Mouse (Mus musculus): ENCODE results near the gene Msi1. TPM values are rescaled to one million over a fixed set of nuclear protein-coding genes. Genes with fewer than 3 reads are reported as not detected.

Gene Msi1
- total RNA-seq, 2 experiments from 2014 or later, result 48.6 to 52.4 TPM

DNA sequence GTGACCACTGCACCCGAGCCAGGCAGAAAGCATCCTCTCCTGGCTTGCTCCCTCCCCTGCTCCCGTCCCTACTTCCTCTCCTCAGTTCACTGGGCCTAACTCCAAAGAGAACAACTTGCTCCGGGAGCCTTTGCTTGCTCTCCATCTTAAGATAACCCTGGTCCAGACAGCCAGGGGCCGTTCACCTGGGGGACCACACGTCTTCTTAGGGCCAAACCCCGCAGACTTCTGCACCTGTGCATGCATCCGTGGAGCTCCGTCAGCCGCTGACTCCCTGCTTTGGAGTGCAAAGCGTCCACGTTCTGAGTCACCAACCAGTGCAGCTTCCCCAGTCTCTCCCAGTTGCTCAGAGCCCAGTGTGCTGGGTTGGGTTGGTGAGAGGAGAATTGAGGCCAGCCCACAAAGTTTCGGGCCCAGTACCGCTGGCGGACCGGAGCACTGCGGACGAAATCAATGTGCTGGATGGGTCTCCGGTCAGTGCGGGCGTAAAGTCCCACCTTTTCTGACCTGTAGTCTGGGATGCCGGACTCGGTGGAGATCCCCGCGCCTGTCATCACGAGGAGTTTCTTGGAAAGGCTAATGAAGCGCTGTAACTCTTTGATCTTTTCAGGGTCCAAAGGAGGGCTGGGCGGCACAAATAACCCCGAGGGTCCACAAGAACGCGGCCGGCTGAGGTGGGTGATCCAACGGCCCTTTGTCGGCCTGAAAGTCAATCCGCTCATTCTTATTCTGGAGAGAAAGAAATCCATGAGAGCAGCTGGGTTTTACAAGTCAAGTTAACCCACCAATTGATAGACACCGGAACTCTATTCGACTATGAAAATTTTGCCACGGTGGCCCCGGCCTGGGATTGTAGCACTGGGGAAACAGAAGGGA, 53.2 kb downstream of the Msi1 start:
- DNase-seq (ENCODE audit: low spot score in 2 of 2), result no peak
- TF ChIP-seq CTCF (conservative IDR thresholded peaks at IDR 0.05), result no peak
- Histone ChIP-seq H3K27ac (no peak overlapping the region), H3K4me3 (no peak overlapping the region)

DNA sequence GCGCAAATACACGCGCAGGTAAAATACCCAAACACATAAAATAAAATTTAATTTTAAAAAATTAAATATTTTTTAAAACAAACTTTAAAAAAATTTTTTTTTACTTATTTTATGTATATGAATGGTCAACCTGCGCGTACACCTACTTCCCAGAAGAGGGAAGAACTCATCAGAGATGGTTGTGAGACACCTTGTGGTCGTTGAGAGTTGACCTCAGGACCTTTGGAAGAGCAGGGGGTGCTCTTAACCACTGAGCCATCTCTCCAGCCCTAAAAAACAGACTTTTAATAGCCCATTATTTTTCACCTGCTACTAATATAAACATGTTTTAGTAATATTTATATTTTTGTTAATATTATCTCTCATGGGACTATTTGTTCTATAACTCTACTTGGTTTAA, 54.0 kb downstream of the Msi1 start:
- peak; percentile 61 for TF ChIP-seq CTCF (conservative IDR thresholded peaks at IDR 0.05)
- no peak for DNase-seq (ENCODE audit: low spot score in 2 of 2)
- no peak overlapping the region; the same call in 1 of the 2 replicates for H3K27ac ChIP-seq
- peak overlapping the region; percentile 62 for H3K4me3 ChIP-seq

GRCm38 (mm10) chr5:115483947-115484920, 54.8 kb downstream of the Msi1 start, which contains the start of gene Sirt4:
Gene Sirt4, minus strand, starts transcription at chr5:115484725.
- H3K4me3 ChIP-seq, result peak within 1 kb of the TSS; percentile 62
- peak within 1 kb of the TSS; percentile 91 for H3K27ac ChIP-seq
- no peak for TF ChIP-seq CTCF (conservative IDR thresholded peaks at IDR 0.05)
- peak; percentile 86 to 93 for DNase-seq (ENCODE audit: low spot score in 2 of 2)

DNA sequence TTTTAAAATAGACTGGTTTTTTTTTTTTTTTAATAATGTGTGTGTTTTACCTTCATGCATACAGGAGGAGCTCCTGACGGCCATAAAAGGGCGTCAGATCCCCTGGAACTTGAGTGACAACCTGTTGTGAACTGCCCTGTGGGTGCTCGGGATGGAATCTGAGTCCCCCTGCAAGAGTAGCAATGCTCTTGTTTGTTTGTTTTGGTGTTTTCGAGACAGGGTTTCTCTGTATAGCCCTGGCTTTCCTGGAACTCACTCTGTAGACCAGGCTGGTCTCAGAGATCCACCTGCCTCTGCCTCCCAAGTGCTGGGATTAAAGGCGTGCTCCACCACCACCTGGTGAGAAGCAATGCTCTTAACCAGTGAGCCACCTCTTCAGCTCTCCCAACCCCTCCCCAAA, 55.6 kb downstream of the Msi1 start:
- no peak for TF ChIP-seq CTCF (conservative IDR thresholded peaks at IDR 0.05)
- Histone ChIP-seq H3K27ac (peak overlapping the region; percentile 91), H3K4me3 (peak overlapping the region; percentile 62)
- DNase-seq (ENCODE audit: low spot score in 2 of 2), result no peak

- H3K4me3 ChIP-seq, result no peak overlapping the region
- DNase-seq (ENCODE audit: low spot score in 2 of 2), result no peak
- H3K27ac ChIP-seq, result no peak overlapping the region
- no peak for TF ChIP-seq CTCF (conservative IDR thresholded peaks at IDR 0.05)
These were observed 56.2 kb downstream of the Msi1 start for GRCm38 (mm10) chr5:115485489-115486205.

- TF ChIP-seq CTCF (conservative IDR thresholded peaks at IDR 0.05), result no peak
- Histone ChIP-seq H3K27ac (no peak overlapping the region), H3K4me3 (no peak overlapping the region)
- DNase-seq (ENCODE audit: low spot score in 2 of 2), result no peak
These were observed 57.3 kb downstream of the Msi1 start for GRCm38 (mm10) chr5:115486726-115487125.

DNA sequence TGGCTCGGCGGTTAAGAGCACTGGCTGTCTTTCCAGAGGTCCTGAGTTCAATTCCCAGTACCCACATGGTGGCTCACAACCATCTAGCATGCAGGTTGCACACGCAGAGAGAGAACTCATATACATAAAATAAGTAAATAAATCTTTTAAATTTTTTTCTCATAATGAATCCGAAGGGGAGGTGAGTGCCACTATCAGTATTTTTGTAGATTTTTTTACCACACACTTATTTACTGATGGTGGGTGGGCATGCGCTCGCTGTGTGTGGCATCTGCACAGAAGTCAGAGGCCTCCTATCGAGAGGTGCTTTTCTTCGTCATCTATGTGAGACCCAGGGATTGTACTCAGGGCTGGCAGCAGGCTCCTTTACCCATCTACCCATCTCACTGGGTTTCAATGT, 58.0 kb downstream of the Msi1 start:
- no peak for DNase-seq (ENCODE audit: low spot score in 2 of 2)

DNA sequence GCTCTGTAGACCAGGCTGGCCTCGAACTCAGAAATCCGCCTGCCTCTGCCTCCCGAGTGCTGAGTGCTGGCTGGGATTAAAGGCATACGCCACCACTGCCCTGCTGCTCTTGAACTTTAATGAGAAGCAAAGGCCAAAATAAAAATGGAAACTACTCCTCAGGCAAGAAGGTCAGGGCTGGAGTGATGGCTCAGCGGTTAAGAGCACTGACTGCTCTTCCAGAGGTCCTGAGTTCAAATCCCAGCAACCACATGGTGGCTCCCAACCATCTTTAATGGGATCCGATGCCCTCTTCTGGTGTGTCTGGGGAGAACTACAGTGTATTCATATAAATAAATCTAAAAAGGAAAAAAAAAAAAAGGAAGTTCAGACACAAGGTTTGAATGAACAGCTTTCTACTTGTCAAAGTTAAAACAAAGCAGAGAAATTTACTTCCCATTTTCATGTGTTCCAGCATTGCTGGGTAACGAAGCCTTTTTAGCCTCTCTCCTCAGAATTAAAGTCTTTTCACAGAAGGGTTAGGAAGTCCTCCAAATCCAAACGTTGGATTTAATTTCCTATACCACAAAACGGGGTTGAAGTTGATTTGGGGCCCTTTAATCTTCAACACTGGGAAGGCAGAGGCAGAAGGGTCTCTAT, 58.7 kb downstream of the Msi1 start:
- peak; percentile 23; the same call in 1 of the 2 replicates for TF ChIP-seq CTCF (conservative IDR thresholded peaks at IDR 0.05)
- no peak overlapping the region for H3K4me3 ChIP-seq
- no peak for DNase-seq (ENCODE audit: low spot score in 2 of 2)
- H3K27ac ChIP-seq, result no peak overlapping the region

More for the DNA sequence above, 58.0 kb downstream of the Msi1 start:
- Histone ChIP-seq H3K27ac (no peak overlapping the region), H3K4me3 (no peak overlapping the region)
- TF ChIP-seq CTCF (conservative IDR thresholded peaks at IDR 0.05), result no peak

- Histone ChIP-seq H3K27ac (peak overlapping the region; percentile 100), H3K4me3 (peak overlapping the region; percentile 63)
- DNase-seq (ENCODE audit: low spot score in 2 of 2), result peak; percentile 74 to 78
- no peak for TF ChIP-seq CTCF (conservative IDR thresholded peaks at IDR 0.05)
These were observed 59.7 kb downstream of the Msi1 start for GRCm38 (mm10) chr5:115488841-115489698.

DNA sequence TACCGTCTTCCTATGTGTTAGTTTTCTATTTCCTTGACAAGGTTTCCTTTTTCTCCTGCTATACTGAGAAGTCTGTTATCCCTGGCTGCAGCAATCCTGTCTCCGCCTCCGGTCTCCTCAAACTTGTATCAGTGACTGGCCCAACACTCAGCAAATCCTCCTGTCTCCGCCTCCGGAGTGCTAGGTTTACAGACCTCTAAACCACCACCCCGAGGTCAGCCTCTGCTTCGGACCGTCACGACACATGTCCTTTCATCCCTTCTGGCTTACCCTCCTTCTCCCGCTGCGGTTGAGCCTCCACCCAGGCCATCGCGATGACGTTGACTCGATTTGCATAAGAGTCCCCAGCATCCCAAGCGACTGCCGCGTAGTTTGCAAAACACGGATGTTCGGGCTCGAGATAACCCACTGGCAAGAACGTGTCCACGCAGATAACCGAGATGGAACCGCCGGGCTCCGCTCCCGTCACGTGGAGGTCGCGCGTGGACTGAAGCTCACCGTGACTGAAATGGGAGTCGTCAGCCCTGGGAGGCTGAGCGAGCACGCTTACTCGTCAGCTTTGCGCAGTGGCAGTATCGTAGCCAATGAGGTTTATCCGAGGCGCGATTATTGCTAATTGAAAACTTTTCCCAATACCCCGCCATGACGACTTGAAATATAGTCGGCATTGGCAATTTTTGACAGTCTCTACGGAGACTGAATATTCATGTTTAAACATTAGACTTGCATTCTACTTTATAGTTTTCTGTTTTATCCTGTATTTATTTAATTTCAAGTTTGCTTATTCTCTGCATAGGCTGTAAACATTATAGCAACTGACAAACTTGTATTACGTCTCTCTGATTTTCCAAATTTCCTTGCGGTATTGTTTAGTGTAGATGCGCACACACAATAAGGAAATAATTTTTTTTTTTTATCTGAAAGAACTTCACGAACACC, 60.6 kb downstream of the Msi1 start:
- TF ChIP-seq CTCF (conservative IDR thresholded peaks at IDR 0.05), result no peak
- peak overlapping the region; percentile 63 for H3K4me3 ChIP-seq
- DNase-seq (ENCODE audit: low spot score in 2 of 2), result peak; percentile 80 to 85
- H3K27ac ChIP-seq, result peak overlapping the region; percentile 100

Measured in layer of hippocampus, adult 2 months (tissue).